Mouse (Mus musculus): Measurements from ENCODE around the gene Uspl1. TPM values are rescaled to one million over a fixed set of nuclear protein-coding genes. Genes with fewer than 3 reads are reported as not detected.

Uspl1 gene
- polyA plus RNA-seq, 1 experiment from 2014 or later, result 62.4 TPM

DNA sequence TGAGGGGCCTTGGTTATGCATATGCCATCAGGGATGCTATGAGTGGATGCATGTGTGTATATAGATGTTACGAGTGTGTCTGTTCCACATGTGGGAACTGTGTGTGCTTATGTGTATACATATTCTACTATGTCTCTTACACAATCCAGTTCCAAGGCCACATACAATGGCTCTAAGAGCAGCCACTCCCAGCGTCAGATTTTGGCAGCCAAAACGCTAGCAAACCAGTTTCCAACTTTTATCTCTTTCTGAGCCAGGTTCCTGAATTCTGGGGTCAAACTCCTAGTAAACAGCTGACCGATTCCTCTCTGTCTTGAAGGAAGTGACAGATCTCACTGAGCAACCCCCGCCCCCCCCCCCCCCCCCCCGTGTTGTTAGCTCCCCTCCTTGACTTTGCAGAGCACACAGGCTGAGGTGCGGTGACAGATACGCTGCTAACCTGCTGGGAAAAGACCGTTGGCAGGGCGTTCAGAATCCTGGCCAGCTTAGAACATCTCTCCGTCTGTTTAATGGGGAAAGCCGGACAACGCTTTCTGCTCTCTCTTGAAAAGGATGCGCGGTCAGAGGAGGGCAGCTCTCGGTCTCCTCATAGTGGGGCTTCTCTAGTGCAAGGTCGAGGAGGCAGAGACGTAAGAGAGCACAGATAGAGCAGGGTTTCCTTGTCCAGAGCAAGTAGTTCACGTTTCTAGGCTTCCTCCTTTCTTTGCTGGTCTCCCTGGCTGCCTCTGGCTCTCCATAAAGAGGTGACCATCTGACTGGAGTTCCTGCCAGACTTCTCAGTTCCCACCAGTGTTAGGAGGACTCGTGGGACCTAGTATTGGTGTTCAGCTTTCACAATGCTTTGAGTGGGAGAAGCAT lies 63.1 kb downstream of the Uspl1 start:
- no peak for ATAC-seq (ENCODE audit: low read depth)
- H3K4me3 ChIP-seq, result no peak overlapping the region
- no peaks in the 10 kb centered on the region for H3K27me3 ChIP-seq
- no peak overlapping the region for H3K4me2 ChIP-seq
- H3K9me3 ChIP-seq, result no peaks in the 10 kb centered on the region
- H3K36me3 ChIP-seq, result no peaks in the 10 kb centered on the region
- H3K9ac ChIP-seq, result no peak overlapping the region
- WGBS, result 54% methylated on average over 20 of the region's 20 CpGs
- peaks cover 13% of the 10 kb centered on the region for H3K4me1 ChIP-seq (replicated peaks)
- no peak overlapping the region for H3K27ac ChIP-seq (replicated peaks)

DNA sequence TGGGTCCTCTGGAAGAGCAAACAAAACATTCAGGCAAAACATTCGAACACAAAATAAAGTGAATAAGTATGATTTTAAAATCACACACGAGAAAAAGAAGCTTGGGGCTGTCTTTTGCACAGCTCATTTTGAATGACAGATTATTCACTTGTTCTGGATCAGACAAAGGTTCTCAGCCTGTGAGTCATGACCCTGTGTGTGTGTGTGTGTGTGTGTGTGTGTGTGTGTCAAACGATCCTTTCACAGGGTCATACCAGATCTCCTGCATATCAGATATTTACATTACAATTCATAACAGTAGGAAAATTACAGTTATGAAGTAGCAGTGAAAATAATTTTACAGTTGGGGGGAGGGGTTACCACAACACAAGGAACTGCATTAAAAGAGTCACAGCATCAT lies 68.2 kb downstream of the Uspl1 start:
- Histone ChIP-seq H3K36me3 (no peaks in the 10 kb centered on the region), H3K4me3 (no peak overlapping the region), H3K9ac (no peak overlapping the region), H3K4me1 (replicated peaks) (peaks cover 4% of the 10 kb centered on the region), H3K27me3 (no peaks in the 10 kb centered on the region), H3K4me2 (no peak overlapping the region), H3K27ac (replicated peaks) (no peak overlapping the region), H3K9me3 (no peaks in the 10 kb centered on the region)
- no peak for ATAC-seq (ENCODE audit: low read depth)
- WGBS, result 78% methylated on average over 3 of the region's 3 CpGs

- Histone ChIP-seq H3K4me2 (no peak overlapping the region), H3K27ac (replicated peaks) (no peak overlapping the region), H3K4me3 (no peak overlapping the region), H3K36me3 (no peaks in the 10 kb centered on the region), H3K9me3 (no peaks in the 10 kb centered on the region), H3K9ac (no peak overlapping the region), H3K4me1 (replicated peaks) (peaks cover 16% of the 10 kb centered on the region), H3K27me3 (no peaks in the 10 kb centered on the region)
- ATAC-seq (ENCODE audit: low read depth), result no peak
- WGBS, result 80% methylated on average over 2 of the region's 2 CpGs
Measured at GRCm38 (mm10) chr5:149253491-149253890, 69.3 kb downstream of the Uspl1 start.

DNA sequence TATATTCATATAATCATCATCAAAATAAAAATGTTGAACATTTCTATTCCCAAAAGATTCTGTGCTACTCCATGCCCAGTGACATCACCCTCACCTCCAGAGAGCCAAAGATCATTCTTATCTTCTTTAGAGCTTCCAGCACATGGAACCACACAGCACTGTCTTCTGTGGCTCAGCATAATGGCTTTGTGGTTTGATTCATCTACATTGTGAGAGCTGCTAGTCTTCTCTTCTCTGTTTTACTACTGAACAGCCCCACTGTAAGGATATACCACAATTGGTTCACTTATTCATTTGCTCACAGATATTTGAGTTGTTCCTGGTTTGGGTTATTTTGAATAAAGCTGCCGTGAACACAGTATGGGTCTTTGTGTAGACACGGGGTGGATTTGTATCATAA lies 71.4 kb downstream of the Uspl1 start:
- 79% methylated on average over 2 of the region's 2 CpGs for WGBS
- Histone ChIP-seq H3K27ac (replicated peaks) (no peak overlapping the region), H3K4me1 (replicated peaks) (peaks cover 28% of the 10 kb centered on the region), H3K9me3 (no peaks in the 10 kb centered on the region), H3K27me3 (no peaks in the 10 kb centered on the region), H3K4me2 (no peak overlapping the region), H3K4me3 (no peak overlapping the region), H3K9ac (no peak overlapping the region), H3K36me3 (no peaks in the 10 kb centered on the region)
- ATAC-seq (ENCODE audit: low read depth), result no peak

DNA sequence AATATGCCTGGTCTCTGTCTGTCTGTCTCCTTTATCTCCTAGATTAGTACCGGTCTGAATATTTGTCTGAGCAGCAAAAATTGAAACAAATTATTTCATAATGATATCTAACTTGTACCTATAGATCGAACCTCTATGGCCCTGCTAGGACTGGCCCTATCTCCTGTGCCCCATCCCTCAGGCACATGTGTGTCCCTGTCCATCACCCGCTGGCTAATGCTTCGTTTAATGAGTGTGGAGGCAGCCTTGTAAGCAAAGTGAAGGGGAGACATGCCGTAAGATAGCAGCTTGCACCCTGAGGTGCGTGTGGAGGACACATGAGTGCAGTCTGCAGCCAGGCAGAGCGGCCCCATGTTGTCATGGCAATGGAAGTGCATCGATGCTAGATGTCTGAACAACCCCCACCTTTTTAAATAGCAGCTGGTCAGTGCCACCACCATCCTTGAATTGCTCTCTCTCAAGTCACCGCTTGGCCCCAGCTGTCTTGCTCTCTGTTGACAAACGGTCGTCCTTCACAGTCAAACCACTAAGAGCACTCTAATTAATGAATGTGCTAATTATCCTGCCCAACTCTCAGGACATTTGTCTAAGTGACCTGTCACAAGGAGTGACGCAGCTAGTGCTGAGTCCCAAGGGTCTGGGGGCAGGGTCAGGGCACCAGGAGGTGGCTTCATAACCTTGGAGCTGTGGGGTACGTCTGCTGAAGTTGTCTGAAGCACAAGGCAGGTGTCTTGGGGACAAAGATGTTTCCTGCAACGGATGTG lies 73.5 kb downstream of the Uspl1 start:
- peak; percentile 48 for ATAC-seq (ENCODE audit: low read depth)
- Histone ChIP-seq H3K27me3 (no peaks in the 10 kb centered on the region), H3K9me3 (no peaks in the 10 kb centered on the region), H3K4me1 (replicated peaks) (peaks cover 28% of the 10 kb centered on the region), H3K4me3 (no peak overlapping the region), H3K27ac (replicated peaks) (peak overlapping the region; percentile 91), H3K4me2 (no peak overlapping the region), H3K36me3 (no peaks in the 10 kb centered on the region), H3K9ac (no peak overlapping the region)
- 27% methylated on average over 14 of the region's 14 CpGs for WGBS

GRCm38 (mm10) chr5:149259093-149259492 lies 74.9 kb downstream of the Uspl1 start:
- Histone ChIP-seq H3K36me3 (no peaks in the 10 kb centered on the region), H3K27ac (replicated peaks) (peak overlapping the region; percentile 91), H3K4me1 (replicated peaks) (peaks cover 28% of the 10 kb centered on the region), H3K9me3 (no peaks in the 10 kb centered on the region), H3K4me2 (peak overlapping the region; percentile 43), H3K9ac (peak overlapping the region; percentile 49; the same call in 1 of the 2 replicates), H3K4me3 (peak overlapping the region; percentile 9; the same call in 1 of the 2 replicates), H3K27me3 (no peaks in the 10 kb centered on the region)
- peak; percentile 87 for ATAC-seq (ENCODE audit: low read depth)
- 9% methylated on average over 16 of the region's 16 CpGs for WGBS

- 79% methylated on average over 7 of the region's 7 CpGs for WGBS
- no peak overlapping the region for H3K4me2 ChIP-seq
- H3K27me3 ChIP-seq, result no peaks in the 10 kb centered on the region
- H3K4me1 ChIP-seq (replicated peaks), result peaks cover 28% of the 10 kb centered on the region
- H3K36me3 ChIP-seq, result no peaks in the 10 kb centered on the region
- H3K9me3 ChIP-seq, result no peaks in the 10 kb centered on the region
- no peak overlapping the region for H3K4me3 ChIP-seq
- H3K9ac ChIP-seq, result no peak overlapping the region
- H3K27ac ChIP-seq (replicated peaks), result no peak overlapping the region
- ATAC-seq (ENCODE audit: low read depth), result no peak
Measured at GRCm38 (mm10) chr5:149261449-149261848, 77.3 kb downstream of the Uspl1 start.

- H3K4me1 ChIP-seq (replicated peaks), result peaks cover 28% of the 10 kb centered on the region
- no peak overlapping the region for H3K4me2 ChIP-seq
- no peak overlapping the region for H3K9ac ChIP-seq
- no peaks in the 10 kb centered on the region for H3K9me3 ChIP-seq
- no peaks in the 10 kb centered on the region for H3K36me3 ChIP-seq
- no peak for ATAC-seq (ENCODE audit: low read depth)
- WGBS, result 68% methylated on average over 6 of the region's 6 CpGs
- H3K27ac ChIP-seq (replicated peaks), result no peak overlapping the region
- H3K4me3 ChIP-seq, result no peak overlapping the region
- no peaks in the 10 kb centered on the region for H3K27me3 ChIP-seq
Measured at GRCm38 (mm10) chr5:149261866-149262265, 77.7 kb downstream of the Uspl1 start.

GRCm38 (mm10) chr5:149264405-149264804 lies 80.3 kb downstream of the Uspl1 start, which contains the start of gene Alox5ap:
Gene Alox5ap (plus strand): TSS chr5:149264767.
- Histone ChIP-seq H3K9ac (no peak within 1 kb of the TSS), H3K9me3 (no peaks in the 10 kb centered on the region), H3K36me3 (no peaks in the 10 kb centered on the region), H3K27ac (replicated peaks) (no peak within 1 kb of the TSS), H3K4me2 (no peak within 1 kb of the TSS), H3K27me3 (no peaks in the 10 kb centered on the region), H3K4me1 (replicated peaks) (peaks cover 3% of the 10 kb centered on the region), H3K4me3 (no peak within 1 kb of the TSS)
- no peak for ATAC-seq (ENCODE audit: low read depth)
- 69% methylated on average over 4 of the region's 4 CpGs for WGBS

DNA sequence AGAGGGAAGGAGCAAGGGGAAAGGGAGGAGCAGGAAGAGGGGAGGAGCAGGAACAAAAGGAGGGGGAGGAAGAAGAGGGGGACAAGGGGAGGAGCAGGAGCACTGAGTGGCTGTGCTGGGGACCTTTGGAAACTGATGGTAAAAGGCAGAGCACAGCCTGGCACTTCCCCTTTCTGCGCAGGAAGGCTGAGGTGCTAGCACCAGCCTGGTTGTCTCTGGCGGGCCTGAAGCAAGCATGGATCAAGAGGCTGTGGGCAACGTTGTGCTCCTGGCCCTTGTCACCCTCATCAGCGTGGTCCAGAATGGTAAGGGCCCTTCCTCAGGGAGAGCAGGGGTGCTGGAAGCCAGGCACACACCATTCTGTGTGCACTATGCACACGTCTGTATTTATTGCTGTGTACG lies 80.7 kb downstream of the Uspl1 start:
- no peak overlapping the region for H3K4me2 ChIP-seq
- ATAC-seq (ENCODE audit: low read depth), result no peak
- H3K4me3 ChIP-seq, result no peak overlapping the region
- H3K36me3 ChIP-seq, result no peaks in the 10 kb centered on the region
- H3K9me3 ChIP-seq, result no peaks in the 10 kb centered on the region
- 72% methylated on average over 6 of the region's 6 CpGs for WGBS
- no peak overlapping the region for H3K27ac ChIP-seq (replicated peaks)
- H3K9ac ChIP-seq, result no peak overlapping the region
- no peaks in the 10 kb centered on the region for H3K27me3 ChIP-seq
- no peaks in the 10 kb centered on the region for H3K4me1 ChIP-seq (replicated peaks)

Measured in neural tube, embryonic 13.5 days (tissue).